Mouse (Mus musculus) right cerebral cortex, postnatal 14 days (tissue): ENCODE data around the gene Fezf2.

Experiments
- DNase-seq: peaks from one replicate; pipeline ENCODE4 v3.0.0; 2022

Fezf2 gene

GRCm38 (mm10) chr14:12348089-12348488 is at the start of gene Fezf2:
Gene Fezf2 (minus strand): TSS chr14:12348189.
- DNase-seq = no peak

DNA sequence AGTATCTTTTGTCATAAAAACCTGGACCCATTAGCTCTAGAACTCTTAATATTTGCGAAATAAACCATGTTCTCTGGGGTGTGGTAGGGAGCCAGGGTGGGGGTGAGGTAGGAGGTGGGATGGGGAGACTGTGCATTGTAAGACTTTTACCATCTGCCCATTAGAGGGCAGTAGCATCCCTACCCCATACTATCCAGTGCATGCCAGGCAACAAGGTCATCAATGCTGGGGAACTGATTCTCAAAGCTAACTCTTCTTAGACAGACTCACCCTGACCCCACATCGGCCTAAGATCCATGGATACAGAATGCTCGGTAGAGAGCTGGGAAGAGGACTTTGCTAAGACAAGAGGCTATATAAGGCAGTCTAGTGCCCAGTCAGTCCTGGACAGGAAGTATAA is 49.6 kb upstream of the Fezf2 start:
- DNase-seq = no peak

- no peak for DNase-seq
These were observed 46.3 kb upstream of the Fezf2 start for GRCm38 (mm10) chr14:12394318-12394717.

GRCm38 (mm10) chr14:12393271-12393861 is 45.4 kb upstream of the Fezf2 start:
- no peak for DNase-seq

DNA sequence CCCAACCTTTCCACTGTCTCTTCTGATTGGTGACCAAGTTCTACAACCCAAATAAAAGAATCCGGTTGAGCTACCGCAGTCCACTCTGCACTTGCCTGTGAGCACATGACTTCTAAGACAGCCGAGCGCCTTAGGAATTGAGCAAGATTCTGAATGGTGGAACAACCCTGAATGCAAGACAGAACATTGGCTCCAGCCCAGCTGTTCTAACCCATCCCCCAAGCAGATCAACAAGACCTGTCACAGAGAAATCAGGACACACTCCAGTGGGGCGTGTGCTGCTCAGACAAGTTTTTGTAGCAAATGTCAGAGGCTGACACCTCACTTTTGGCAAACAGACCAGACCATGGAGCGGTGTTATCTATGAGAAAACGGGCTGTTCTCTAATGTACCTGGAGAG is 43.2 kb upstream of the Fezf2 start:
- no peak for DNase-seq

- DNase-seq = no peak
These were observed 40.9 kb upstream of the Fezf2 start for GRCm38 (mm10) chr14:12388806-12389436.

DNA sequence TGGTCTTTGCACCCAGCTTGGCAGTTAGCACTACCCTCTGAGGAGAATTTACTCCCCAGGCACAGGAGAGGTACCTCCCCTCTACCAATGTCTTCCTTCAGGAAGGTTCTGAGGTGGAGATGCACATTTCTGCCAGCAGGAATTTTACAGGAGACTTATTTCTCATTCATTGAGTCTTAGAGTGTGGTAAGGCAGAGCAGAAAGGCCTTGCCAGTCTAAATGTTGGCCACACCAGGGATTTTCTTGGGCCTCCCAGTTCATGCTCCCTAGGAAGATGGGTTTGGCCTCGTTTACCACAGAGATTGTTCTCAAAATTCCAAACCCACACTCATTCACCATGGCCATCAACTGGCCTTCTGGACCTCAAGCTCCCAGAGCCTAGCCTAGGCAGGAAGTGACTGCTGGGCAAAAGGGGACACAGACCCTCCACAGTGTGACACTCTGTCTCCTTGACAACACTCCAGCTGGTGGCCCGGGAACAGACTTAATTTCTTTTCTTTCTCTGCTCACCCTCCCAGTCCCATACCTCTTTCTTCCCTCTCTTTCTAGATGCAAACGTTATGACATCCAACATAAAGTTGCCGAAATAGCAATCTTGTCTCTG is 40.3 kb upstream of the Fezf2 start:
- no peak for DNase-seq

GRCm38 (mm10) chr14:12387176-12387575 is 39.2 kb upstream of the Fezf2 start:
- DNase-seq = no peak

- DNase-seq = no peak
These were observed 29.9 kb upstream of the Fezf2 start for GRCm38 (mm10) chr14:12377883-12378282.

- no peak for DNase-seq
These were observed 29.3 kb upstream of the Fezf2 start for GRCm38 (mm10) chr14:12377289-12377688.

DNA sequence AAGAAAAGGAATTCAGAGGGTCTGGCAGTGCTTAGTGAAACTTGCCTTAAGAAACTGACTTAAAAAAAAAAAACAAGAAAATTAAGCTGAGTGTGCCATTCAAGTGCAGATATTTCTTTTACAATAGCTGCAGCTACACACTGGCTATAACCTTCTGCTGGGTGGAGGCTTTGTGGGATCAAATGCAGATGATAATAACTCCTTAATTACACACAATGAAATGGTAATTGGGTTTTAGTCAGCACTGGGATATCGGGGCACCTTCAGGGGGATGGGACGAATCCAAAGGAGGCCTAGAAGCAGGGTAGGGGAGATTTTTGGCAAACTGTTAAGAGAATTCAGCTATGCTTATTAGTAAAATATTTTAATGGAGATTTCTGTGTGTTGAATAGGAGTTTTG is 27.5 kb upstream of the Fezf2 start:
- DNase-seq = no peak

DNA sequence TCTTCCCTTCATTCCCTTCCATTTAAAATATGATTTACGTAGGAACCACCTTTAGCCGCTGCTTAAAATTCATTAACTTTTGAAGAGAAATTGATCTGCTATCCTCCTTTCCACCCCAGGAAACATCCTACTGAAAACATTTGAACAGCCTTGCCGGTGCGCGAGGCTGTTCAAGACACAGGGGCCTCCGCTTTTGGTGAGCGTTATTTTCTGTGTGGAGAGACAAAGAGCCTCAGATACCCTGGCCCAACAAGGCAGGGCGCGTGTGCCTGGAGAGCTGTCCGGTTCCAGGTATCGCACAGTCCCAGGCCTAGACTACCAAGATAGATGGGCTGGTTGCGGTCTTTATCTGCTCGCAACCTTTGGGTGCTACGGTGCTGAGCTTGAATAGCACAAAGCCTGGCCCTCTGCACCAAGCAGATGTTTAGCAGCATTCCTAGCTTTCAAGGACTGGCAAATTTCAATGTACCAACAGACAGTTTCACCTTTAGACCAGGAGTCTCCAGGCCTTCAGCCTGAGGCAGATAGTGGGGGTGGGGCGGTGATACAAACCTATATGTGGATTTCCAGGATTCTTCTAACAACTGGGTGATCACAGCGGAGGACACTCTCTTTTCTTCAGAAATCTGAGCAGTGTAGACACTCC is 2.4 kb upstream of the Fezf2 start:
- DNase-seq = no peak

DNA sequence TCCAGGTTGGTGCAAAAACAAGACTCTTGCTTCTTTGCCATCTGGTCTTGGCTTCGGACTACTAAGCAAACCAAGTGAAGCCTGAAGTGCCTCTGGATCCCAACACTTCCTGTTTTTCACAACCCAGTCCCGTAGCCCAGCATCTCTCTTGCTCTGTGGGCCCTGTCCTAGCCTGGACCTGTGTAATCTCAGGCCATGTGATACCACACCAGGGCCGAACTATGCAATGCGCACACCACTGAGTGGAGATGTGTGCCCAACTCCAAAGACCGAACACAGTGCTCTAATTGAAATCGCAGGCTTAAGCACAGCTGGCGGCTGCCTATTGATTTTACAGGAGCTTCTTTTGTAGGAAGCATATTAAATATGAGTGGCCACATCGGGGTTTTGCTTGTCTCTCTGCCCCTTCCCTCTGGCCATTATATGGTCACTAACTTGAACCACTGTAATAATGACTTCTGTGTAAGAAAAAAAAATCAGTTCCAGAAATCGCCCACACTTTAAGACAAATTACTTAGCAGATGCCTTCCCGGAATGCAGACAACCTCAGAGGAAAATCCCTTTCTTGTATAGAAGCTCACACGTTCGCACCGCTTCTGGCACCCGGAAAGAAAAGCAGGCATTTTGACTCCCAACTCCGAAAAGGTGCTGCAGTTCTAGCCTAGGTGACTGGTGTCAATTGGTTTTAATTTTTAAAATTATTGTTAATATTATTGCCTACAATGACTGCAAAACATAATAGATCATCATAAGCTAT is 1.5 kb upstream of the Fezf2 start:
- DNase-seq = no peak

DNA sequence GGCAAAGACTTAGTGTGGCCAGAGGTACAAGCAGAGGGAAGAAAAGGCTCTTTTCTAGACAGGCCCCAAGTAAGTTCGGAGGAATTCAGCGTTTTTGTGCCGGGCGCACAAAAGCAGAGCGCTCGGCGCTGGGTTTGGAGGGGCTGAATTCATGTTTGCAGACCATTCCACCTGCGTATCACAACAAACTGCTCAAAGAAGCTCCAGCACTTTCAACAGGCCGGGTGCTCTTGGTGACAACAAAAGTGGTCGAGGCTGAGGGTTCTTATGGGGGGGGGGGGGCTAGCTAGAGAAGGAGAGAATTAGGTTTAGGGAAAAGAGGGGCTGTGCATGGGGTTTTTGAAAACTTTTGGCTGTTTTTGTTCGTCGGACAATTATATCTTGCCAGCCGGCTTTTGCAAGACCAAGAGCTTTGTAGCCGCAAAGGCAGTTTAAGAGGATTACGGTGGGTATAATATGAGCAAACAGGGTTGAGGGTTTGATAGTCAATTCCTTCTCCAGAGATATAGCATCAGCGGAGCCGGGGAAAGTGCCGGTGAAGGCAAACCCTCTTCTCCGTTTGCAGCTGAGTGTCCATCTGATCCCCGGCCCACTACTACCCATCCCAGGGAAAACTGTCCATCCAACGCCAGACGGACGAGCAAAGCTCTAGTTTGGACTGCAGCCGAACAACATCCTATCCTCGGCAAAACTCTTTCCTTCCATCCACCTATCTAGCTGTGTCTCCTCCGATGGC is 956 bp downstream of the Fezf2 start:
- no peak for DNase-seq

- DNase-seq = no peak
These were observed 1.8 kb downstream of the Fezf2 start for GRCm38 (mm10) chr14:12346011-12346864.

DNA sequence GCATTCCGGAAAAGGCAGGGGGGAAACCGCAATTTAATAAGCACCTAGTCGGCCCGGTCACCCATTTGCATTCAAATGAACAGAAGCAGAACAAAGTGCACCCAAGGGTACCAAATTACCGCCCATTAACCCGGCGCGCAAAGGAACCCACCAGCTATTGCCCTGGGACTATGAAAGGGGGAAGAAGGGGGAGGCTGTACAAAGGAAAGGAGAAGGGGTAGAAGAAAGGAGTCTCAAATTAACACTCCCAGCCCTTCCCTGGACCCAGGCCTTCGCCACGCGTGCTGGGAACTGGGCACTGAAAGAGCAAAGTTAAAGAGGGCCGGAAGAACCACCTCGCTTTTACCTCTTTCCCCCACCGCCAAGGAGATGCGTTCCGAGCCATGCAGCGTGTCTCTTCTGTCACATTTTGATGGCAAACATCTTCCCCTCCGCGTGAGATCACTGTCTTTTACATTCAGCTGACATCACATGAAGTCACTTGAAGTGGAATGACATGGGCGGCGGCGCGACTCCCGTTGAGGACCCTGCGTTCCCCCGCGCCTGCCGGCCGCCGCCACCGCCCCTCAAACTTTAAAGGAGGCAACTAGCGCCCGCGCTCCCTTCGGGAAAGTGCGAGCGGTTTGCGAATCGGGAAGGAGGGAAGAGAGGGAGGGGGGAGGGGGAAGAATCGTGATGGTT is 2.6 kb downstream of the Fezf2 start:
- DNase-seq = no peak

GRCm38 (mm10) chr14:12344746-12345240 is 3.2 kb downstream of the Fezf2 start:
- no peak for DNase-seq

DNA sequence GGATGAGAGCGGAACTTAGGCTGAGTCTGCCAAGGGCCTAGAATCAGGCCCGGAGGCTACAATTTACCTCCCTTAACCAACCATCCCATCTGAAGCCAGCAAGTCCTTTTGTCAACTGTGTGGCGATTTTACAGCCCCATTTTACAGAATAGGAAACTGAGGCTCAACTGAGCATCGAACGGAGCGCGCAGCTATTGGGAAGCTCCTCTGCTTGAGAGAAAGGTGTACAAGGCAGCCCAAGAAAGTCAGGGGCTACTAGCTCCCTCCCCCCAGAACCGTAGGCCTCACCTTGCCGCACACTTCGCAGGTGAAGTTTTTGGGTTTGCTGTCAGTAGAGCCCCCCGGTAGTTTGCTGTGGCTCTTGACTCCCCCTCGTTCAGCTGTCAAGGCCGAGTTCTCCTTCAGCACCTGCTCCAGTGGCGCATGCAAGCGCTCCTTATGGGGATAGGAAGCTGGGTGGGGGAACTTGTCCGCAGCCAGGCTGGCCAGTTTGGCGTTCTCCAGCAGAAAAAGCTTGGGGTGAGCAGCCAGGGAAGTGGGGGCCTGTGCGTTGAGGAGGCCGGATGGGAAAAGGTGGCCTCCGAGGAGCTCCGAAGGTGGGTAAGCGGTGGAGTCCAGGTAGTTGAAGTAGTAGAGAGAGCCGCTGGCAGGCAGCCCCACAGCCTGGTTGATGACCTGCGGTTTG is 3.8 kb downstream of the Fezf2 start:
- no peak for DNase-seq

GRCm38 (mm10) chr14:12343451-12343941 is 4.5 kb downstream of the Fezf2 start:
- no peak for DNase-seq
